Mouse (Mus musculus): ENCODE results near the gene Cars2.

GRCm38 (mm10) chr8:11482537-11482936 lies 68.0 kb downstream of the Cars2 start:
- no peak for TF ChIP-seq CTCF (IDR thresholded peaks at IDR 0.05; ENCODE audit: control insufficient read depth, insufficient read depth, insufficient read length)
- no peak for TF ChIP-seq USF1 (IDR thresholded peaks at IDR 0.05; ENCODE audit: low read depth)
- TF ChIP-seq MAX (IDR thresholded peaks at IDR 0.05) = no peak
- TF ChIP-seq FOSL1 (IDR thresholded peaks at IDR 0.05; ENCODE audit: insufficient read depth, low read length, poor library complexity, severe bottlenecking) = no peak
- TF ChIP-seq CEBPB (IDR thresholded peaks at IDR 0.05; ENCODE audit: low read depth) = no peak
